Mouse (Mus musculus) cerebral cortex, adult 2 months (tissue): ENCODE measurements around the gene Gdpd3.

Source experiments
- WGBS: fragments of 180-500 bp; shearing (Covaris S2); methylation state at CpG from one replicate; pipeline ENCODE4 v1.1.7; 2018; 5-methylcytosine and 5-hydroxymethylcytosine counted together

Gene Gdpd3

GRCm38 (mm10) chr7:126766201-126766600 lies at the start of gene Gdpd3:
TSS of gene Gdpd3 (plus strand) at chr7:126766334.
- WGBS: 87% methylated on average over 16 of the region's 16 CpGs

DNA sequence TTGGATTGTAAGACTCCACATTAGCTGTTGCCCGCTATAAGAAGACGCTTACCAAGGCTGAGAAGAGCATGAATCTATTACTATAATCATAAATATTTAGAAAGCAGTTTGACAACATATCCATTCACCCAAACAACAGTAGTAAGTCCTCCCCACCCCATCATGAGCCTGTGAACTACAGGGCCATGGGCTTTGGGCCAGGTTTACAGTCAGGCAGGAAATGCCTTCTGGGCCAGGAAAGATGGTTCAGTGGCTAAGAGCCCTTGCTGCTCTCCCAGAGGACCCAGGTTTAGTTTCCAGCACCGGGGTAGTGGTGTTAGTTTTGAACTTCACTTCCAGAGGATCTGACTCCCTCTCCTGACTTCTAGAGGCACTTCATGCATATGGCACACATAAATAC lies 48.6 kb upstream of the Gdpd3 start:
- 88% methylated on average over 3 of the region's 3 CpGs for WGBS

GRCm38 (mm10) chr7:126718787-126719337 lies 47.3 kb upstream of the Gdpd3 start:
- WGBS: 63% methylated on average over 5 of the region's 5 CpGs

- WGBS: 87% methylated on average over 13 of the region's 13 CpGs
Measured at GRCm38 (mm10) chr7:126721635-126722034, 44.5 kb upstream of the Gdpd3 start.

GRCm38 (mm10) chr7:126725077-126725476 lies 41.1 kb upstream of the Gdpd3 start:
- 80% methylated on average over 3 of the region's 3 CpGs for WGBS

DNA sequence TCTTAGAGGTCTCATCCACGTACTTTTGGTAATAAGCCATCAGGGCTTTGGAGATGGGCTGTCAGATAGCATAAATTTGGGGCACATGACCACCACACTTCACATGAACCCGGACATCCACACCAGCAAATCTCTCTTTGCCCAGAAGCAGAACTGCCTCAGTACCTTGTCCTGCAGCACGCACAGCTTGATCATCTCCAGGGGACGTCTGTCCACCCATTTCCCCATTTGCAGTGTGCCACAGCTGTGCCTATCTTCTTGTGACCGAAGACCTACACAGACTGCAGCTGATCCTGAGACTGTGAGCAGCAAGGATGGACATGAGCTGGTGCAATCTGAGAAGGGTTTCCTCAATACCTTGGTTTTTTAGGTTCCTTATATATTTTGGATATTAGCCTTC lies 40.5 kb upstream of the Gdpd3 start:
- WGBS: 85% methylated on average over 5 of the region's 5 CpGs

DNA sequence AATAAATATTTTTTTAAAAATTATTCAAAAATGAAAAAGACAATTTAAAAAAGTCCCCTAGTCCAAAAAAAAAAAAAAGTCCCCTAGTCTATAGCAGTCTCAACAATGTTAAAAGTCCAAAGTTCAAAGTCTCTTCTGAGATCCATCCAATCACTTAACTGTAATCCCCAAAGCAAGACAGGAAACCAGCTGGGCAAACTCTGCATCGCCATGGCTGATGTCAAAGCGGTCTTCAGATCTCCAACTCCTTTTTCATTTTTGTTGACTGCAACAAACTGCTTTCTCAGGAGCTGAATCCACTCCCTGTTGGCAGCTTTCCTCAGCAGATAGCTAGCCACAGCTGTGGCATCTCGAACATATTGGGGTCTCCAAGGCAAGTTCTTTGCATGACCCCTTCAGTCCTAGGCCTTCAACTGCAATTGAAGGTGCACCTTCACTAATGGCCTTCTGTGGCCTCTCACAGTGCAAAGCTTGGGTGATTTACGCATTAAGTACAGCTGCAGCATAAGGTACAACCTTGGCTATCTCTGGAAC lies 35.8 kb upstream of the Gdpd3 start:
- WGBS: 86% methylated on average over 4 of the region's 4 CpGs

- 69% methylated on average over 8 of the region's 8 CpGs for WGBS
Measured at GRCm38 (mm10) chr7:126736122-126736521, 30.0 kb upstream of the Gdpd3 start.

- 51% methylated on average over 17 of the region's 17 CpGs for WGBS
Measured at GRCm38 (mm10) chr7:126739551-126739950, 26.6 kb upstream of the Gdpd3 start.

DNA sequence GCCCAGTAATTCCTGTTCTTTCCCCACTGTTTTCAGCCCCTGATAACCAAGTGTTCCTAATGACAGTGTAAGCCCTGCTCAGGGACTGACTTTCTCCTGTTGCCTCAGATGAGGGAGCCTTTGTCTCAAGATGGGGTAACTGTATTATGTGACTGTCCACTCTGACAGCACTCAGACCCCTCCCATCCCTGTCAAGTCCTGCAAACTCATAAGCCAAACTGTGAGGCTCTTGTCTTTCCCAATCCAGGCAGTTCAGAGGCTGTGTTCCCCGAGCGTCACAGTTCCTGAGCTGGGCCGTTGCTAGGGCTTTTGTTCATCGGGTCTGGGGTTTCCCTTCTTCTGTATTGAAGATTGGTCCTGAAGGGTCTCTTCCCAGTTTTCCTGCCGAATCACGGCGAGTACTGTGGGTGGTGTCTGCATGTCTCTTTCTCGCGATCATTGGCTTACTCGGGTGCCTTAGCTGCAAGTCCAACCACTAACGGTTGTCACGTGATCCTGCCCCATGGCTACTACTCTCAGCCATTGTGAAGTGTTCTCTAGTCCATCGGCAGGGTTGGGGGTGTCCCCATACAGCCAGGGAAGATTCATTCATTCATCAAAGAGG lies 25.9 kb upstream of the Gdpd3 start:
- 54% methylated on average over 13 of the region's 13 CpGs for WGBS

GRCm38 (mm10) chr7:126740977-126741376 lies 25.2 kb upstream of the Gdpd3 start:
- WGBS: 58% methylated on average over 5 of the region's 5 CpGs

- WGBS: 90% methylated on average over 5 of the region's 5 CpGs
Measured at GRCm38 (mm10) chr7:126741452-126741851, 24.7 kb upstream of the Gdpd3 start.

- 74% methylated on average over 13 of the region's 13 CpGs for WGBS
Measured at GRCm38 (mm10) chr7:126741964-126742482, 24.1 kb upstream of the Gdpd3 start.

DNA sequence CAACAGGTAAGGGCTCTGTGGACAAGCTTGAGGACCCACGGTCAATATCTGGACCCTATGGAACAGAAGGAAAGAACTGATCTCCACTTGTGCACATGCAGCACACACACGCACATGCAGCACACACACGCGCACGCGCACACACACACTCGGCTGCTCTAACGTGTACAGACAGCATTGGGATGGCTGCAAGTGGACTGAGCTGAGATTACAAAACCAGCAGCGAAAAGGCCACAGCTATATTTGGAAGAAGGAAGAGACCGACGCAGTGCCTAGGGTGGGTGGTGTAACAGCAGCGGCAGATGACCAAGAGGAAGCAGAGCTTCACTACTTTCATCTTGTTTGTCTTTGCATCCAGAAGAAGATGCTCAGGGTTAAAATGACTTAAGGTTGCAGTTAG lies 20.1 kb upstream of the Gdpd3 start:
- WGBS: 67% methylated on average over 12 of the region's 12 CpGs

GRCm38 (mm10) chr7:126746798-126747197 lies 19.3 kb upstream of the Gdpd3 start:
- 47% methylated on average over 6 of the region's 6 CpGs for WGBS

DNA sequence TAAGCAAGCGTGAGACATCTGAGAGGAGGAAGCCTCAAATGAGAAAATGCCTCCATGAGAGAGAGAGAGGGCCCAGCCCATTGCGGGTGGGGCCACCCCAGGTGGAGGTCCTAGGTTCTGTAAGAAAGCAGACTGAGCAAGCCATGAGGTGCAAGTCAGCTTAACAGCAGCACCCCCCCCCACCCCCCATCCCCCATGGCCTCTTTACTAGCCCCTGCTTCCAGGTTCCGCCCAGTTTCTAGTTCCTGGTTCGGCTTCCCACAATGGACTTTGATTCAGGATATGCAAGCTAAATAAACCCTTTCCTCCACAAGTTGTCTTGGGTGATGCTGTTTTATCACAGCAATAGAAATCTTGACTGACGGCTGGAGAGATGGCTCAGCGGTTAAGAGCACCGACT lies 17.3 kb upstream of the Gdpd3 start:
- 75% methylated on average over 7 of the region's 7 CpGs for WGBS

GRCm38 (mm10) chr7:126749582-126750343 lies 16.4 kb upstream of the Gdpd3 start:
- WGBS: 90% methylated on average over 17 of the region's 17 CpGs

GRCm38 (mm10) chr7:126754866-126755265 lies 11.3 kb upstream of the Gdpd3 start:
- 2% methylated on average over 9 of the region's 9 CpGs for WGBS

GRCm38 (mm10) chr7:126758539-126758938 lies 7.6 kb upstream of the Gdpd3 start:
- WGBS: 78% methylated on average over 7 of the region's 7 CpGs

DNA sequence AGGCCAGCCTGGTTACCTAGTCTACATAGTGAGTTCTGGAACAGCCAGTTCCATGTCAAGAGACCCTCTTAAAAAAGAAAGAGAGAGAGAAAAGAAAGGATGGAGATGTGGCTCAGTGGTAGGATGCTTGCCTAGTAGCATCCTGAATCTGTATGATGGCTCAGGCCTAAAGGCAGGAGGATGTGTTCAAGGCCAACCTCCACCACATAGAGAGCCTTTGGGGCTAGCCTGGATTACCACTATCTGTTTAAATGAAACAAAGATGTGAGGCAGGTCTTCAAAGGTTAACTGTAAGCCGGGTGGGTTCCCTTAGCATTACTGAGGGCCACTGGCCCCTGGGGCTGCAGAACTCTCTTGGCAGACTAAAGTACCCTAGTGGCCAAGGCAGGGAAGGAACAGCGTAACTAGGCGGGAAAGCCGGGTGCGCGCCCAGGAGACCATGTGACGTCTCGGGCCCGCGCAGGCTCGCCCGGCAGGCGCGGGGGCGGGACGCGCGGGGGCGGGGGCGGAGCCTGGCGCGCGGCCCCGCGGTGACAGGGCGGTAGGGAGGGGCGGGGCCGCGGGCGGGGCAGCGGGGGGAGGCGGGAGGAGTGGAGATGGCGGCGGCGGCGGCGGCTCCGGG lies 7.0 kb upstream of the Gdpd3 start, which contains the start of gene Mapk3:
Gene Mapk3 (plus strand): TSS at position 552 of the 622 bp plus-strand sequence.
- WGBS: 1% methylated on average over 32 of the region's 38 CpGs

DNA sequence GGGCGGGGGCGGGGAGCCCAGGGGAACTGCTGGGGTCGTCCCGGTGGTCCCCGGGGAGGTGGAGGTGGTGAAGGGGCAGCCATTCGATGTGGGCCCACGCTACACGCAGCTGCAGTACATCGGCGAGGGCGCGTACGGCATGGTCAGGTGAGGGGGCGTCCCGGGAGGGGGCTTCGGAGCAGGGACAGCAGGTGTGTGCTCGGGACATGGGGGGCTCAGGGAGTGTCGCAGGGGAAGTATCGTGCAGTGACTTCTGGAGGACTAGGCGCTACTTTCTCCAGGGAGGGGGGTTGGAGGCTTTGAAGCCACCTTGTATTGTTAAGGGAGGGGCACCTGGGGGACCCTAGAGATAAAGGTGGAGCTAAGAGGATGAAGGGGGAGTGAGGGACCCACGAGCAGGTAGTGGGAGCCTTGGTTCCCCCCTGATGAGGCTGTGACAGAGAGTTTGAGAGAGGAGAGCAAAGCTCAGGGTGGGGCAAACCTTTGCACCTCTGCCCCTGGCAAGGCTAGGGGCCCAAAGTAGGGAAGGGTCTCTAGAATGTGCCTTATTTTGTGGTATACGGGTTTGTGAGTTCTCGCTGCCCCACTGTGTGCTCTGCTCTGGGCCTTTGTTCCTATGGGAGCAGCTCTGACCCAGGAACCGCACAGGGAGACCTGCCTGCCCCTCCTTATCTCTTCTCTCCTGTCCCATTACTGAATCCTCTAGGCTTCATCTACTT lies 6.3 kb upstream of the Gdpd3 start:
- WGBS: 3% methylated on average over 24 of the region's 24 CpGs
